Mouse (Mus musculus): ENCODE data around the gene Ubap2l.

- no peak for TF ChIP-seq CTCF (IDR thresholded peaks at IDR 0.05; ENCODE audit: insufficient read depth, low read length)
- TF ChIP-seq POLR2A (IDR thresholded peaks at IDR 0.05; ENCODE audit: borderline replicate concordance, extremely low read depth, low read depth, low read length) = no peak
Measured at GRCm38 (mm10) chr3:90101010-90101409, 48.6 kb upstream of the Ubap2l start.

All from lung, adult 2 months (tissue).